Mouse (Mus musculus) embryonic fibroblast, embryonic 13.5 days (primary cell): ENCODE data around the gene Muc3.

Experiments used
- CTCF ChIP-seq: IDR thresholded peaks from 2 replicates; pipeline ENCODE4 v1.5.1; 2011; ENCODE audit warnings: mild to moderate bottlenecking, control low read depth, low read length, moderate library complexity, borderline replicate concordance; ENCODE audit not compliant: insufficient read depth
- POLR2A ChIP-seq: IDR thresholded peaks from 2 replicates; pipeline ENCODE4 v1.6.1; 2011; ENCODE audit warnings: low read depth, mild to moderate bottlenecking, control low read depth, low read length, moderate library complexity

DNA sequence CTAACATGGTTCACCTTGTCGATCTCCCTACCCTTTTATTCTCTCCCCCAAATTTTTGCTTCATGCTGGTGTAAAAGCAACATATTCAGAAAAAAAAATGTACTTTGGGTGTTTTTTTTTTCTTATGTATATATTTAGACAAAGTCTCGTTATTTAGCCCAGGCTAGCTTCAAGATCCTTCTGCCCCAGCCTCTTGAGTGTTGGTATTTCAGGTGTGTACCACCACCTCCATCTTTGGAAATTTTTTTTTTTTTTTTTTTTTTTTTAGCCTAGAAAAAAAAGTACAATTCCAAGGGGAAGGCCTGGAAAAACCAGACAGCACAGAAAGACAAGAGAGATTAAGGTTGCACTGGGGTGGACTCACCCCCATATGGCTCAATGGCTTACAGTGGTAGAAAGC, 32.1 kb downstream of the Muc3 start:
- TF ChIP-seq CTCF (no peak), POLR2A (no peak)
